Mouse (Mus musculus): ENCODE data around the gene Grb14. TPM values are rescaled to one million over a fixed set of nuclear protein-coding genes. Genes with fewer than 3 reads are reported as not detected.

The Grb14 gene
- total RNA-seq (2021) (10 to 100 TPM; 20.1 to 50.6 TPM), polyA plus RNA-seq (2012; rRNA removed) (7.8 and 9.2 TPM in 2 replicates)
- long read RNA-seq, transcript Grb14-201 (14 exons, 1,986 nt) = major isoform, 39 of 52 reads
- long read RNA-seq, partial matches to known transcripts = 4 of 52 reads
- long read RNA-seq, other reads (novel, unspliced or antisense) = 8 of 52 reads

DNA sequence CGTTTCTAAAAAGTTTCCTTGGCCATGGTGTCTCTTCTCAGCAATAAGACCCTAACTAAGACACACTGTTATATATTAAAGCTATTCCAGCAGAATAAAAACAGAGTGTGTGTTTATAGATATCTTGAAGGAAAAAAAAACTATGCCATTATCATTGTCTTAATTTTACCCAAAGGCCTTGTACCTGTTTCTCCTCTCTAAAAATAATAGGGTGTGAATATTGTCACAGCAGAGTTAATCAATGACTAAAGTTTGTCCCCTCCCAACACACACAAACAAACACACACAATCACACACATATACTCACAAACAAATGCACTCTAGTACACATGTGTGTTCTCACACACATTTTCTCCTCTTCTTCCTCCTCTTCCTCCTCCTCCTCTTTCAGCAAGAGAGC lies at the start of gene Grb14:
Grb14 (minus strand) TSS at position 101 of the 400 bp plus-strand sequence.
- DNase-seq = no peak

DNA sequence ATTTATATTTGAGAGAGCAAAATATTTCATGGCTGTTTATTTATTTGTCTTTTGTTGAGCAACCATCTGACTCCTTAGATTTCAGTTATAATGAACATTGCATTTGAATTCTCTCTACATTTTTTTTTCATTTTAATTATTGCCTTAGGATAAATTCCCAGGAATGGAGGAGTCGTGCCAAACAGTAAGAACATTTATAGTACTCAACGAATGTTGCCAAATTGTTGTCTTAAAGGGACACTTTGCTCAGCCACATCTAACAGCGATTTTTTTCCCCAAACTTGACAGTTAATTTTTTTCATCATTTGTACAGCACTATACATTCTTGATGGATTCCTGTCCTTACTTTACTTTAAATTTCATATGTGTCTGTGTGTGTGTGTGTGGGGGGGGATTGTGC lies 47.4 kb upstream of the Grb14 start:
- DNase-seq = no peak

DNA sequence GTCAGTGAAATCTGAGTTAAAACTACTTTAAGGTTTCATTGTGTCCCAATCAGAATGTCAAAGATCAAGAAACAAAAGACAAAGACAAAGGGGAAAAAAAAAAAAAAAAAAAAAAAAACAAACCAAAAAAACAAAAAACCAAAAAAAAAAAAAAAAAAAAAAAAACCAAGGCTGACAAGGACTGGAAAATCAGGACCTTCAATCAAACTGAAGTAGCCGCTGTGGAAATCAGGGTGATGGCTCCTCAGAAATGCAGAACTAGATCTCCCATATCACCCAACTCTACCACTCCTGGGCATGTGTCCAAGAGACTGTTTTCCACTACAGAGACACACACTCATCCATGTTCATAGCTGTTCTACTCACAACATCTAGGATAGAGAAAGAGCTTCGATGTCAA lies 29.0 kb upstream of the Grb14 start:
- no peak for DNase-seq

DNA sequence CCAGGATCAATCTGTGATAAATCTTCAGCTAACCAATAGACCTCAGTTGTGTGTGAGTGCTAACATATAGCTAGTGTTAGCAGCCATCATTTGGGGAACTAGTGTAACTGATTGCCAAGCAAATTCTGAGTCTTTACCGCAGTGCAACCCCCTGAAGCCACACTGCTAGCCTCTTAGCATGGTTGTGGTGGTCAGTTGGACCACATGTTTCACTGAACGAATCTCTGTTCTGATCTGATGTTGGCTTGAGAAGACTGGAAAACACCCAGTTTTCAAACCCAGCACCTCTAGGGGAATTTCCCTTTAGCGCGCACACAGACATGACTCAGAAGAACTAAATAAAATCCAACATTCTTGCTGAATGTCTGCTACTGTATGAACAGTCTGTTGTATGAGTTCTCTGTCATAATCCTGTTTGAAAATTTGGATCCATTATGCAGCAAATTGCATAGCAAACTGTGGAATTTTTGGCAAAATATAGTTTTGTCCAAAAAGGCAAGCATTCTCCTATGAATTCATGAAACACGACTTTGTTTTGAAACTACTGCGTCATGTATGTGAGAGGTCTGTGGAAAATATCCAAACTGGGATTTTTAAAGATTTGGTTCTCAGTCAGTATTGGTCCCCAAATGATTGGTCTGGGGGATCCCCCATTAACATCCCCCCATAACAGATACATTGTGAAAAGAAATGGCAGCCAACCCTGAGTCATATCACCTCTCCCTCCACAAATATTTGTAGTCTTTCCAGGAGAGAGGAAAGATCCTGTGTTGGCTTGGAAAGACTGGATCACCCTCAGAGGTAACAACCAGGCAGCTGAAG lies 27.6 kb upstream of the Grb14 start:
- no peak for DNase-seq

DNA sequence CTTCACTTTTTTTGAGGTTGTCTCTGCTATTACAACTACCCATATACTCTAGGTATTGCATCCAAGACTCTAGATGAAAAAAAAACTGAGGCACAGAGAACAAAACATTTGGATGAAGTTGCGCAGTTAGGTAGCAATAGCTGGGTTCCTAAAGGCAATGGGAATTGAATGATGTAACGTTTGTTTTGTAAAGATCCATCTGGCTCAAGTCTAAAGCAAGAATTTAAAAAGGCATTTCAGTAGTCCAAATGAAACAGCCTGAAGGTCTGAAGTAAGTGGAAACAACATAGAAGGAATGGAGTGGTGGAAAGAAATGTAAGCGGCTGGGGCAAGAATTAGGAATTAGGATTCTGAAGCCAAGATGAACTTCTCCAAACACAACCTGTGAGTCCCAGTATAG lies 26.0 kb upstream of the Grb14 start:
- DNase-seq = no peak

DNA sequence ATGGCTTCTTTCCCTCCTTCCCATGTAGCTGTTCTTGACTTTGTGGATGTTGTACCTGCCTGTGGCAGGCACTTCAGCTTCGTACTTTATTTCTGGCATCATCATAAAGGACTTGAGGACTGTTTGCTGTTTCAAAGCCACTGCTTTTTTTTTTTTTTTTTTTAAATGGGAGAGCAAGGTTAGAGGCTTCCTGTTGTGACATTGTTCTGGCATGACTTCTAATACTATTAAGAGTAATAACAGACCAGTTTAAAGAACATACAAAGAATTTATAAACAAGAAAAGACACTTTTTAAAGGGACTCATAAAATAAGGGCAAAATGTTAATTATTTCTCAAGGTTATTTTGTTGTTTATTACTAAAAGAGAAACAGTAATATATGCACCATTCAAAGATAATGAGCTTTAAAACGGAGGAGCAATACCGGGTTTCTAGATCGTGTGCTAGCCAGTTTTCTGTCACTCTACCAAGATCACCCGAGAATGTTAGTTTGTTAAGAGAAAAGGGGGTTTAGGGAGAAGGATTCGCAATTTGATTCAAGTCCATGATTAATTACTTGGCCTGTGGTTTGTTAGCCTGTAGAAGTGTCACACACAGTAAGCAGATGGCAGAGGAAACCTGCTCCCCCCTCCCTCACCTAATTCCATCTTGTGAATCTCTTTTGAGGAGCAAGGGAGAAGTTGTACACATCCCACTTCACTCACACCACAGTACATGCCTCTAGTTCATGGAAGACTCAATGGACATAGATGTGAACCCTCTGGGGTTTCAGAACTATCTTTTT lies 23.6 kb upstream of the Grb14 start:
- no peak for DNase-seq

DNA sequence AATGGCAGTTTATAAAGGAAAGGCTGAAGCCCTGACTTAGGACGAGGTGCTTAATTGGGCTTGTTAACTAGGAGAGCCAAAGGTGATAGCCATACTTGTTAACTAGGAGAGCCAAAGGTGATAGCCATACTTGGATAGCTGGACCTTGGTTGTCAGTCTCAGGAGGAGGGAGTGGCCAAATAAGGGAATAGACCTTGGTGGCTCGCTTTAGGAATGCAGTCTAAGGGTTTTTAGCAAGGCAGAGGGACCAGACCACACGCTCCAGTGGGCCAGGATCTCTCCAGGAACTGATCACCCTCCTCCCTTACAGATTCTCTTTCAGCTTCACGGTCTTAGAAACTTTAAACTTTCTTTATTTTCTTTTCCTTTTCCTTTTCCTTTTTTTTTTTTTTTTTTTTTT lies 13.4 kb upstream of the Grb14 start:
- DNase-seq = no peak

DNA sequence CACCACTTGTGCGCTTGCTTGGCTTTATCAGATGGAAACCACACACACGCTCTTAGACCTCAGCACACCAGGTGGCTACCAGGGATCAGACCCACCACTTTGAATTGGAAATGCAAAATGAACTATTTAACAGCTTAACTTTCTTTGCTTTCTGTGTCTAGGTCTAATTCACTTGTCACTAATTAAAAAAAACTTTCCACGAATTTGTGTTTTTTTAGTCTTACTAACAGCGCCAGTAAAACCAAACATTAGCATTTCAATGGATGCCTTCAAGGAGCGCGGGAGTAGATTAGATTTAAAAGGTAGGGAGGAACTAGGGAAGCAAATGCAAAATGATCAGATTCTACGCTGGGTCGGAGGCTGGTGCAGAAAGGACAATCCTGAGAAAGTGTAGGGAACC lies 12.8 kb upstream of the Grb14 start:
- DNase-seq = no peak

DNA sequence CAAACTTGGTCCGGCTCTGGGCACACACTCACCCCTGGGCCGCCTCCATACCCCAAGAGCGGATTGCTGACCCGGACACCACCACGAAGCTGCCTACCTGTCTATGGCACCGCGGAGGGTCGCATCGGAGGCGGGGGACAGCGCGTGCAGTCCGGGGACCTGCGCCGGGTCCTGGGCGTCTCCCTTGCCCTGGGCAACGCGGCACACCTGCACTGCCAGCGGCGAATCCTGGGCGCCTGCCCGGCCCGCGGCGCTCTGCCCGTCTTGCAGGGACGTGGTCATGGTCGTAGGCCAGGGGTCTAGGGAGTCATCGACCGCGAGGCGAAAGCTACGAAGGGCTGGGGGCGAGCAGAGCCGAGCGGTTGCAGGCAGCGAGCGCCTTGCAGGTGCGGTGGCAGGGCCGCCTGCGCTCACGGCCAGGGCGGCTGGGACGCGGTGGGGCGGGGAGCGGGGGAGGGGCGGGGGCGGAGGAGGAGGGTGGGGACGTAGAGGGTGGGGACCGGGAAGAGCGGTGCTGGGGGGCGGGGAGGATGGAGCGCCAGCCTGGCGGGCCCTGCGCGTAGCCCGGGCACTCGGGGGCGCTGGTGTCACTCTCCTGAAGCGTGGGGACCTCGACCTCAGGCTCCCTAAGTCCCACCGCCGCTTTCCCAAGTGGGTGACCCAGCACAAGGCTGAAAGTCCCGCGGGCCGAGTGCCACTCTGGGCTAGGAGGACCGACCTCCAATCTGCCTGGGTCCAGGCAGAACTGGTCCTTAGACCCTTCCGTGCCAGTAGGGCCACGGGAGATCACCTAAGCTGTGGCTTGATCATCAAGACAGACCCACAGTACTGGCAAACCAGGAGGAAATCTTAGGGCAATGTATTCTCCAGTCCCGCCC lies 2.2 kb downstream of the Grb14 start:
- DNase-seq = peak; percentile 88

DNA sequence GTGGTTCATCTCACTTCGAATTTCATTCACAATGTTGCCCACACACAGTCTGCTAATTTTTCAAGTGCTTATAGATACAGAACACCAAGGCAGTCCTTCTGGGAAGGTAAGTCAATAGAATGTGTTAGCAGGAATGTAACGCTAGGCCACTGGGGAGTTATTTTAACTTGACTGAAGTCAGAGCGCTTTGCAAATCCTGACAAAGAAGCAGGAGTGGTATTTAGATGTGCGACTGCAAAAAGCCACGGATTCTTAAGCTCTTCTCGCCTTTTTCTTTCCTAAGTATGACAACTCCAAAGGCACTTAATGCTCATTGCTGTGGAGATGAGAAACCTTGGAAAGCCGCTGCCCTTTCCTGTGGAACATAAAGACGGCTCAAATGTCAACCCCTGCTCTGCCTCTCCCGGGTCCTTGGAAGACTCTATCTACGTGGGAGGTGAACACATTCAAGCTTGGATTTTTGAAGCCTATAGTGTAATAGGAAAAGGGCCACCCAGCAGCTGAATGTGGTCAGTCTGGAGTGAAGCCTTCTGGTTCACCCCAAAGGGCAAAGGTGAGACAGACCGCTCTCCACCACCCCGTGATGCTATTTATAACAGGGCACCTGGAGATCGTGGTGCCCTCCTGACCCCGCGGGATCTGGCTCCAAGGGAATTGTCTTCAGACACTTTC lies 3.0 kb downstream of the Grb14 start:
- no peak for DNase-seq

DNA sequence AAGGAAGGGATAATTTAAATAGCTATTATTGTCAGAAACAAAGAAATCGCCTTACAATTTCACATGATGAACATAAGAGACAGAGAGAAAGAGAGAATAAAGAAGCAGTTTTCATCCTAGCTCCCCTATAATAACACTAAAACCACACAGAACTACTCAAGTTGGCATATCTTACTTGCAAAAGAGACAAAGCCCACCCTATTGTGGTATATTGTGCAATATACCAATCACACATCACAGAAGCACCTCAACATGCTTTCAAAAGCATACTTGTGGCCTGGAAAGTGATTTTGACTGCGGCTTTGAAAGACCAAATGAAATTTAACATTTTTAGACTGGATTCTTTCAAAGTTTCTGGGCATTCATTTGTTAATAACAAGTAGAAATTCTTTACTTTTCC lies 7.4 kb downstream of the Grb14 start:
- no peak for DNase-seq

DNA sequence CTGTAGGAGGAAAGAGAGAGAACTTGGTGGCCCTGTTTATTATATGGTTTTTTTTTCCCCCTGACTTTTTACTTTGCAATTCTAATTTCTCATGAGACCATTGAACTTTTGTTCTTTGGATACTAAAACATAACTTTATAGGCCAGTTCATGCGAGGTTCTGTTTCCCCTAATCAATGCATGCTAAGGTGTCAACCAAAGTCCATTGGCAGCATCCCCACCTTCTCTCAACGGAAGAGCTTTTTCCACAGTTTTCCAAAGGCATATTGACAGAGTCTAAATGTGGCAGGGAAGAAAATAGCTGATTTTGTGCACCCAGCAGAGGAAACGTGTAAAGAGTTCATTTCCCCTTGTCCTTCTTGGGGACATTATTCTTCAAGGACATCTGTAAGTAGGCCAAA lies 10.2 kb downstream of the Grb14 start:
- DNase-seq = no peak

DNA sequence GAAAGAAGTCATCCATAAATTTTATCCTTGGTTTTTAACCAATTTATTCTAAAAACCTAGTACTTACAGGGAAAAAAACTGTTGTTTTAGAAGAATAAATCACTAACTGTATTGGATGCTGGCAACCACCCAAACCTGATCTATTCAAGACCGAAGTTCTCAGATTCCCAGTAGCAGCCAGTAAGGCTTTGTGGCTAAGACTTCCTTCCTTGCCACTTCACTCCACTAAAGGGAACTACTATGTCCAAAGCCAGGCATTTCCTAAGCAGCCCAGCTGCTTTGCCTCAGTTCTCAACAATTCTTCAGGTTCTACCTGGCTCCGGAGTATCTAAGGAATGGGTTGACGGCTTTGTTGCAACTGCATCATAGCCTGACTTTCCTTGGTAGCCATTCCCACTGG lies 14.7 kb downstream of the Grb14 start:
- DNase-seq = no peak

DNA sequence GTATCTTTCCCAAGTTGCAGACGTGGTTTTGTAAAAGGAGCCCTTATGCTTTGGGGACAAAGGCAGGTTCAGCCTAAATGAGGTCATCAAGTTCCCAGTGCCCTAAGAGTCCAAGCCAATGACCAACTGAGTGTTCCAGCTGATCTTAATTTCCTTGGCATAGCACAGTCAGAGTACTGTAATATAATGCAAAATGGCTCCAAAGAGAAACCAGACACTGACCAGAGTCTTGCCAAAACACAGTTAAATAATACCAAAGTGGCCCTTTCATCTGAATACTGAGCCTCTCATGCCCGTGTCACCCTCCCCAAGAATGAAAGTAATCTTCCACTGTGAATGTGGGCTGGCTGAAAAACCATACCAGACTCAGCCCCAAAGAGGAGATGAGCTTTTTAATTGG lies 17.4 kb downstream of the Grb14 start:
- DNase-seq = no peak

DNA sequence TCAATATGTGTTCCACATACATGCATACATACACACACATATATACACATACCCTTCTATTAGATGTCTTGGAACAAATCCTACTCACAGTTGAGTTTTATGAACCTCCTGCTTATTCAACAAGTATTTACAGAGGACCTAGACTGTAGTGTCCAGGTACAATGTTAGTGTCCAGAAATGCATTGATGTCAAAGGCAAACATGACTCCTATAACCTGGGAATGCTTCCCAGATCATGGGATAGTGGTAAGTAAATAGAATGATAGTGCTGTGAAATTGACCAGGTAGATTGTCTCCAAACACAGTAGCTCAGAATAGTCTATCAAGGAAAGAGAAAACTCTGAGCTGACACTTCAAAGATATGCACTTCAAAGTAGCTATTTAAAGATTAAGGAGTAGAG lies 19.7 kb downstream of the Grb14 start:
- DNase-seq = no peak

DNA sequence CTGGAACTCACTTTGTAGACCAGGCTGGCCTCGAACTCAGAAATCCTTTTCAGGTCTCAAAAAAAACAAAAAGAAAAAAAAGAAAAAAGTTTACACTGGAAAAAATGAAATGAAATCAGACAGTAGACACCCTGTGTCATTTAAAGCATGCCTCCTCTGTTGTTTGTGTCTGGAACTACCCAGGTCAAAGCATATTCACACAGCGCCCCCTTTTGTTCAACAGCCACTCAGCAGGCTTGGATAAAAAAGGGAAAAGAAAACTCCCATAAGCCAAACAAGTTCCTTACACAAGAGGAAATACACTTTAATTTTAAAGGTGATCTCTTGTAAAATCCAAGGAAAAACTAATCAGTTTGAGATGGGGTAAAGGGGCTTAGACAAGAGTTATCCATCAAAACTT lies 21.4 kb downstream of the Grb14 start:
- DNase-seq = peak; percentile 43

DNA sequence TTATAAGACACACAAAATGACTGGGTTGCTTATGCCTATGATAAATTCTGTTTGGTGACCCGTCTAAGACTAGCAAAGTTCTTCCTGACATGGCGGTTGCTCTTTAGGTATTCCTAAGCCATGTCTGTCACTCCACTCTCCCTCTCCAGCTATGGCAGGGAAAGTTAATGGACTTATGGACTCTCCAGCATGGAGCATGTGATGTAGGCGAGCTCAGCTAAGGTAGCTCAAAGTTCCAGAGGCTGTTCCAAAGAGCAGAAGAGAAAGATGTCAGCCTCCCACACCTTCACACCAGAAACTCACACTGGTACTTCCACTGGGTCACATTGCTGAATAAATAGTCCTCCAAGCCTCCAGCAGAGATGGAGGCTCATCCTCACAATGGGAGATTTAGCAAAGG lies 22.2 kb downstream of the Grb14 start:
- DNase-seq = no peak

DNA sequence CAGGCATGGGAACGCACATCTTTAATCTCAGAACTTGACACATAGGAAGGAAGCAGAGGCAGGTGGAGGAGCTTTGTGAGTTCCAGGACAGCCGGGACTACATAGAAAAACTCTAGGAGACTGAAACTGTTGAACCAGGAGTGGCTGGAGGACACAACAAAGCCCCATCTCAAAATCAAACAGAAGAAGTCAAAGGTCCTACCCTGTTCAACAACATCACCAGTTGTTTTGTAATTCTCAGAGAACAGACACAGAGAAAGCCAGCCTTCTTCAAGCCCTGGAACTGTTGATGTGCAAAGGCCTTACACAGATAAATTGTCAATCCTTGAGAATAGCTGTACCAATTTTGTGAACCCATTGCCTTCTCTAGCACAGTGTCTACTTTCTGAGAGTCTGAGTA lies 29.7 kb downstream of the Grb14 start:
- DNase-seq = no peak

DNA sequence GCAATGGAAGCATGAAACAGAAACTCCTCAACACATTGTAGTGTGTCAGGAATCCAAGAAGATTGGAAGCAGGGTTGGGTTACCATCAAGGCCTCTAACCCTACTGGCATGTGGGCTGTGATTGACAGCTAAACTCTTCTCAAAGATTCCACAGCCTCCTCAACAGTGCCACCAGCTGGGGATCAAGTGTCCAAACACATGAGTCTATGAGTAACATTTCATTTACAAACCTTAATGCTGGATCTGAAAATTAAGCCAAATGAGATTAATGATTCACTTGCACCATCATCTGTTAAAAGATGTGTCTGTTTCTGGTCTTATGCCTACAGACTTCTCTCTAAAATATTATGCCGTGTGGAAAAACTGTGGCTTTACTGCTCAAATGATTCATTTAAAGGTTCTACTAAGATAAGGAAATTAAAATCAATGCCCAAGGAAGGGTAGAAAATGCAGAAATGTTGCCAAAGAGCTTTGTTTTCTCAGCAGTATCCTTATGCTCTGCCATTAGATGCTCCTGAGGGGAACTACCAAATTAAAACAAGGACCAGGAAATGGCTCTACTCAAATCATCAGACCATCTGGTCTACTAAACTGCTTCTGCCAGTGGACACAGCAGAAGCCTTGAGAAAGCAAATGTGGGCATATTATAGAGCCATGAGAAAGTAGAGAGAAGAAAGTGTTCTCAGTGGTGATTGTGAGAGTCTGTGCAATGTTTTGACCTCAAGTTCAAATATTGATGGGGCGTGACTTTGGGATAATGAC lies 35.2 kb downstream of the Grb14 start:
- DNase-seq = no peak

DNA sequence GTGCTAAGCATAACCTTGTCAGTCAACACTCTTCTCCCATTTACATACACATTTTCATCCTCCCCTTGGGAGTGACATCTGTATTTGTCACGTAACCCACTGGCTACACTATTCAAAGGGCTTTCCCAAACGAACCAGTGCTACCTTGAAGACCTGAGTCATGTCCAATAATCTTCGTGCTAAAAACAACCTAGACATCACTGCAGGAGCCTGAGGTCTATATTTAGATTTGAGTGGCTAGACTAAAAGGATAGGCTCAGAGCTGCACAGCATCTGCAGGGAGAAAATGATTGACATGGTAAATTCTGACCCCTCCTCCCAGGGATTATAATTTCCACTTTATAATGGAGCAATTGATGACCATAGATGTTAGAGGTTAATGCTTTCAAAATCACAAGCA lies 37.0 kb downstream of the Grb14 start:
- no peak for DNase-seq

DNA sequence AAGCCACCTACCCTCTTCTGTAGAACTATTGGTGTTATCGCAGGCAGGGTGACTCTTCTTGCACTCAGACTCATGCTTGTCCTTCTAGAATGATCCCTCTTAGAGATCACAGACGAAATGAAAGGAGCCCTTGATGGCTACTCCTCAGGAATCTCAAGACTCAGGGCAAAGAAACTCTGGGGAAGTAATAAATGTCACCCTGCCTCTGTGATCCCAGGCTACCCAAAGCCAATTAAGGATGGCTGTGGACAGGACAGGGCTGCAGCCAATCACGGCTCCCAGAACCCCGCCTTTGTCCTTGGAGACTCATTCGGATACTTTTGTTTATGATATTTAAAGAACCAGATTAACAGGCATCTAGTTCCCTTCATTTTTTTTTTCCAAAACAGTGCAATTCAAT lies 49.2 kb downstream of the Grb14 start:
- DNase-seq = peak; percentile 46
